Mouse (Mus musculus) heart, adult 2 months (tissue): ENCODE measurements around the gene Cnnm2.

Experiments used
- CTCF ChIP-seq: fragments of 200-600 bp; IDR thresholded peaks from 2 replicates; pipeline ENCODE4 v1.8.1; 2022; ENCODE audit warnings: antibody characterized with exemption, mild to moderate bottlenecking, moderate library complexity
- POLR2A ChIP-seq: fragments of 200-500 bp; IDR thresholded peaks from 2 replicates; pipeline ENCODE4 v1.6.1; 2011; ENCODE audit warnings: mild to moderate bottlenecking, low read depth, low read length, control low read depth; ENCODE audit not compliant: insufficient read depth

- TF ChIP-seq CTCF: no peak
- no peak for TF ChIP-seq POLR2A
Measured at GRCm38 (mm10) chr19:46808261-46808660, 46.9 kb downstream of the Cnnm2 start.
